Mouse (Mus musculus) spleen, postnatal 10 days (tissue): ENCODE measurements around the gene Smg5.
A peak's percentile ranks its signal among the peaks of the same experiment; 100 is the strongest.

Source experiments
- DNase-seq, 2 experiments: peaks; one replicate each; pipeline ENCODE4 v3.0.0; 2021 to 2022; ENCODE audit warnings: low spot score in 2 of 2

Gene Smg5

GRCm38 (mm10) chr3:88395288-88395687, 59.2 kb downstream of the Smg5 start:
- DNase-seq, result peak in 1 of 2 experiments; percentile 60

- no peak for DNase-seq
These were observed 59.7 kb downstream of the Smg5 start for GRCm38 (mm10) chr3:88395742-88396141.

- DNase-seq, result no peak
These were observed 62.6 kb downstream of the Smg5 start for GRCm38 (mm10) chr3:88398666-88399065.

- no peak for DNase-seq
These were observed 67.6 kb downstream of the Smg5 start for GRCm38 (mm10) chr3:88403522-88404230.

- peak in 1 of 2 experiments; percentile 72 for DNase-seq
These were observed 71.0 kb downstream of the Smg5 start for GRCm38 (mm10) chr3:88407090-88407489.

GRCm38 (mm10) chr3:88407529-88407928, 71.5 kb downstream of the Smg5 start:
- no peak for DNase-seq

- DNase-seq, result no peak
These were observed 72.9 kb downstream of the Smg5 start for GRCm38 (mm10) chr3:88408953-88409352.

- DNase-seq, result peak; percentile 93 to 95
These were observed 73.9 kb downstream of the Smg5 start, which contains the start of gene Pmf1 for GRCm38 (mm10) chr3:88409741-88410644. Gene Pmf1 (minus strand): TSS chr3:88410331.

GRCm38 (mm10) chr3:88410645-88411031, 74.6 kb downstream of the Smg5 start:
- DNase-seq, result peak in 1 of 2 experiments; percentile 37

- DNase-seq, result peak in 1 of 2 experiments; percentile 80
These were observed 75.6 kb downstream of the Smg5 start for GRCm38 (mm10) chr3:88411681-88412080.
